Mouse (Mus musculus): ENCODE measurements around the gene Ankzf1.

The Ankzf1 gene

Small RNA genes within 50 kb of the gene (microRNA-seq; reads per million reads assigned to microRNA genes)
- 0 reads per million in 2 experiments for gene Gm27943

Measured in adrenal gland (tissue).